Mouse (Mus musculus): ENCODE results near the gene Cxcl12. TPM values are rescaled to one million over a fixed set of nuclear protein-coding genes. Genes with fewer than 3 reads are reported as not detected.
A peak's percentile ranks its signal among the peaks of the same experiment; 100 is the strongest.

The Cxcl12 gene
- polyA plus RNA-seq, 1 experiment from 2014 or later: 157 TPM

- Histone ChIP-seq H3K27ac (ENCODE audit: low read depth, low read length) (no peak overlapping the region), H3K4me2 (no peak overlapping the region), H3K4me1 (ENCODE audit: control insufficient read depth, insufficient read depth, low read length) (peaks cover 5% of the 10 kb centered on the region; the same call in 1 of the 2 replicates), H3K27me3 (ENCODE audit: control insufficient read depth, insufficient read depth, low read length) (no peaks in the 10 kb centered on the region; the same call in 1 of the 2 replicates), H3K36me3 (ENCODE audit: control insufficient read depth, insufficient read depth, low read length) (no peaks in the 10 kb centered on the region), H3K4me3 (ENCODE audit: low read depth, low read length) (no peak overlapping the region), H3K9ac (ENCODE audit: low read depth, low read length) (no peak overlapping the region), H3K9me3 (replicated peaks; ENCODE audit: control insufficient read depth, low read length) (no peaks in the 10 kb centered on the region)
- WGBS (ENCODE audit: insufficient replicate concordance): 59% methylated on average over 3 of the region's 3 CpGs
- no peak for ATAC-seq (replicated peaks; ENCODE audit: insufficient number of reproducible peaks, low FRiP score, low TSS enrichment)
Measured at GRCm38 (mm10) chr6:117219300-117219680, 51.0 kb downstream of the Cxcl12 start.

- H3K36me3 ChIP-seq (ENCODE audit: control insufficient read depth, insufficient read depth, low read length): no peaks in the 10 kb centered on the region
- H3K27me3 ChIP-seq (ENCODE audit: control insufficient read depth, insufficient read depth, low read length): peaks cover 4% of the 10 kb centered on the region; the same call in 1 of the 2 replicates
- no peak for ATAC-seq (replicated peaks; ENCODE audit: insufficient number of reproducible peaks, low FRiP score, low TSS enrichment)
- no peak overlapping the region for H3K4me2 ChIP-seq
- H3K9ac ChIP-seq (ENCODE audit: low read depth, low read length): no peak overlapping the region
- H3K9me3 ChIP-seq (replicated peaks; ENCODE audit: control insufficient read depth, low read length): no peaks in the 10 kb centered on the region
- 66% methylated on average over 7 of the region's 7 CpGs for WGBS (ENCODE audit: insufficient replicate concordance)
- H3K4me1 ChIP-seq (ENCODE audit: control insufficient read depth, insufficient read depth, low read length): peaks cover 5% of the 10 kb centered on the region; the same call in 1 of the 2 replicates
- no peak overlapping the region for H3K4me3 ChIP-seq (ENCODE audit: low read depth, low read length)
- H3K27ac ChIP-seq (ENCODE audit: low read depth, low read length): no peak overlapping the region
Measured at GRCm38 (mm10) chr6:117219911-117220481, 51.7 kb downstream of the Cxcl12 start.

- Histone ChIP-seq H3K27ac (ENCODE audit: low read depth, low read length) (no peak overlapping the region), H3K4me3 (ENCODE audit: low read depth, low read length) (no peak overlapping the region), H3K9ac (ENCODE audit: low read depth, low read length) (0 out of 2 replicates have a peak overlapping the region, but pooled peaks have one; percentile 22), H3K36me3 (ENCODE audit: control insufficient read depth, insufficient read depth, low read length) (no peaks in the 10 kb centered on the region), H3K27me3 (ENCODE audit: control insufficient read depth, insufficient read depth, low read length) (peaks cover 4% of the 10 kb centered on the region; the same call in 1 of the 2 replicates), H3K4me1 (ENCODE audit: control insufficient read depth, insufficient read depth, low read length) (peaks cover 5% of the 10 kb centered on the region; the same call in 1 of the 2 replicates), H3K9me3 (replicated peaks; ENCODE audit: control insufficient read depth, low read length) (no peaks in the 10 kb centered on the region), H3K4me2 (no peak overlapping the region)
- no peak for ATAC-seq (replicated peaks; ENCODE audit: insufficient number of reproducible peaks, low FRiP score, low TSS enrichment)
- 68% methylated on average over 11 of the region's 11 CpGs for WGBS (ENCODE audit: insufficient replicate concordance)
Measured at GRCm38 (mm10) chr6:117220831-117221345, 52.6 kb downstream of the Cxcl12 start.
